Mouse (Mus musculus): ENCODE data around the gene Mroh3.

DNA sequence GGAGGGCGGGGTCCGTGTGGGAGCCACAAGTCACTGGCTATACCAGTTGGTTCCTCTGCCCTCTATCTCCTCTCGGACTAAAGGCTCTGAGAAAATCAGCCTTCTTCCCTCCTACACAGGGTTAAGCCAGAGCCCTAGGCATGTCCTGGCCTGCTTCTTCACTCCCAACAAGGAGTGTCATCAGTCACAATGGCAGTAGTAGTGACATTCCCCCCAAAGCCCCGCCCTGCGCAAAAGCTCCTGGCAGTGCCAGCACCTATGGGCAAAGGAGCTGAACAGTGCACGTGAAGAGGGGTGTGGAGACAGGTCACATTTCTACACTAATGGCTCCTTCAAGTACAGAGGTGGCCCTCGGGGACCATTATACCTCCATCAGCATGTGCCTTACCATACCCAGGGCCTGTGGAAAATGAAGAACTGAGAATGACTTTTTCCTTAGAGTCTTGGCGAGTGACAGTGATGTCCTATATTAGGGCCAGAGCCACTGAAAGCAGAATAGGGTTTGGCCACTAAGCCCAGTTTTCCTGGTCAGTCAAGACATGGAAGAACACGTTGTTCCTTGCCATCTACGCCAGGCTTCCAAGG lies 11.2 kb upstream of the Mroh3 start:
- TF ChIP-seq POLR2A (IDR thresholded peaks at IDR 0.05; ENCODE audit: low read depth, low read length) (no peak), CTCF (IDR thresholded peaks at IDR 0.05; ENCODE audit: extremely low read depth, insufficient read length, insufficient replicate concordance, low read depth, low read length) (no peak)
